Mouse (Mus musculus) liver, postnatal 0 days (tissue): ENCODE measurements at regions not wholly inside any gene's neighbourhood (a gene's known extent, or its start where the extent isn't known, plus 50 kb on each side); places are given as distances from the start of the nearest gene placed in this dataset.

Source experiments
- ATAC-seq: fragments of 200-750 bp; cut with Nextera tagmentation; 2 replicates; pipeline ENCODE4 v1.8.0; 2017; ENCODE audit warnings: mild to moderate bottlenecking, moderate library complexity
- DNase-seq: peaks from one replicate; pipeline ENCODE4 v3.0.0-alpha.2; 2016
- H3K27ac ChIP-seq: fragments of 300-500 bp; sonication (generic); 2 replicates; pipeline ENCODE4 v1.5.1; 2014; ENCODE audit warnings: antibody characterized with exemption, moderate library complexity, mild to moderate bottlenecking, low read depth
- H3K27me3 ChIP-seq: fragments of 300-500 bp; sonication (generic); 2 replicates; pipeline ENCODE4 v1.6.1; 2014; ENCODE audit warnings: low read length, control low read depth, mixed read lengths; ENCODE audit not compliant: insufficient read depth
- H3K36me3 ChIP-seq: fragments of 300-500 bp; sonication (generic); replicated peaks from 2 replicates; pipeline ENCODE4 v1.6.1; 2014; ENCODE audit warnings: mild to moderate bottlenecking, control low read depth, low read length, moderate library complexity, mixed read lengths; ENCODE audit not compliant: insufficient read depth
- H3K4me1 ChIP-seq: fragments of 300-500 bp; sonication (generic); 2 replicates; pipeline ENCODE4 v1.6.1; 2014; ENCODE audit warnings: antibody characterized with exemption, mild to moderate bottlenecking, control low read depth; ENCODE audit not compliant: insufficient read depth
- H3K4me2 ChIP-seq: fragments of 300-500 bp; sonication (generic); 2 replicates; pipeline ENCODE4 v1.6.1; 2014; ENCODE audit warnings: low read depth, mild to moderate bottlenecking, low read length, moderate library complexity, mixed read lengths
- H3K4me3 ChIP-seq: fragments of 300-500 bp; sonication (generic); 2 replicates; pipeline ENCODE4 v1.5.1; 2014; ENCODE audit warnings: low read depth, low read length
- H3K9ac ChIP-seq: fragments of 300-500 bp; sonication (generic); replicated peaks from 2 replicates; pipeline ENCODE4 v1.6.1; 2014; ENCODE audit warnings: mild to moderate bottlenecking, moderate library complexity
- H3K9me3 ChIP-seq: fragments of 300-500 bp; sonication (generic); 2 replicates; pipeline ENCODE4 v1.6.1; 2016; ENCODE audit warnings: mild to moderate bottlenecking, control low read depth, low read length, mixed read lengths
- CTCF ChIP-seq: sonication (generic); IDR thresholded peaks from 2 replicates; pipeline ENCODE4 v1.5.1; 2016; ENCODE audit warnings: antibody characterized with exemption, low read depth
- EP300 ChIP-seq: IDR thresholded peaks from 2 replicates; pipeline ENCODE4 v1.6.1; 2016; ENCODE audit warnings: antibody characterized with exemption, low read depth, mild to moderate bottlenecking
- WGBS: fragments of 180-500 bp; shearing (Covaris S2); extraction: QIAGEN DNeasy Blood & Tissue Kit; methylation state at CpG from one replicate; pipeline ENCODE4 v1.1.7; 2014; ENCODE audit not compliant: insufficient replicate concordance; 5-methylcytosine and 5-hydroxymethylcytosine counted together

GRCm38 (mm10) chr5:72225576-72226298 is 57.7 kb upstream of the Commd8 start:
- peaks cover 25% of the 10 kb centered on the region for H3K4me1 ChIP-seq
- H3K27me3 ChIP-seq = no peaks in the 10 kb centered on the region
- TF ChIP-seq CTCF (no peak), EP300 (peak; percentile 78; the same call in 1 of the 2 replicates)
- no peak for DNase-seq
- H3K9me3 ChIP-seq = no peaks in the 10 kb centered on the region
- WGBS = 63% methylated on average over 13 of the region's 13 CpGs
- H3K36me3 ChIP-seq = peaks cover 7% of the 10 kb centered on the region
- no peak overlapping the region for H3K9ac ChIP-seq
- peak overlapping the region; percentile 64 for H3K4me2 ChIP-seq
- ATAC-seq = peak; percentile 24; the same call in 1 of the 2 replicates
- peak overlapping the region; percentile 76; the same call in 1 of the 2 replicates for H3K27ac ChIP-seq
- H3K4me3 ChIP-seq = 0 out of 2 replicates have a peak overlapping the region, but pooled peaks have one; percentile 11

DNA sequence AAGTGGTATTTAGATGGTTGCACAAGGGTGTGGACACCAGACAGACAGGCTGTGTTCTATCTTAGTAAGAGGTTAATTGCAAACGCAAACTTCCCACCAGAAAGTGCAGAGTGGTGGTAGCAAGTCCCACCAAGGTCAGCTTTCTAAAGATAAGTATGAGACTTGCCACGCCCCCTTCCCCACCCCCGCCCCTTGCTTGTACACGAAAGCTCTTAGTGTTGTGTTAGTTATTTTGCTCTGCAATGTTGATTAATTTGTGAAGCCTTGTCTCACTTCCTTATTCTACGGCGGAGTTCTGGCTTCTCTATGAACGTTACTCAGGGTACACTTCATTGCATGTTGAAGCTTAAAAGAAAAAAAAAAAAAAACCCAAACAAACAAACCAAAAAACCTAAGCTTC is 57.1 kb upstream of the Commd8 start:
- Histone ChIP-seq H3K27ac (peak overlapping the region; percentile 76; the same call in 1 of the 2 replicates), H3K27me3 (no peaks in the 10 kb centered on the region), H3K4me3 (0 out of 2 replicates have a peak overlapping the region, but pooled peaks have one; percentile 11), H3K4me2 (peak overlapping the region; percentile 64), H3K9me3 (no peaks in the 10 kb centered on the region), H3K36me3 (peaks cover 7% of the 10 kb centered on the region), H3K4me1 (peaks cover 25% of the 10 kb centered on the region), H3K9ac (no peak overlapping the region)
- peak; percentile 60 for DNase-seq
- peak; percentile 46 for ATAC-seq
- 9% methylated on average over 7 of the region's 7 CpGs for WGBS
- no peak for TF ChIP-seq CTCF
- TF ChIP-seq EP300 = no peak

- ATAC-seq (peak; percentile 18), DNase-seq (peak; percentile 40)
- Histone ChIP-seq H3K9ac (no peak overlapping the region; the same call in 1 of the 2 replicates), H3K4me3 (0 out of 2 replicates have a peak overlapping the region, but pooled peaks have one; percentile 11), H3K36me3 (peaks cover 7% of the 10 kb centered on the region), H3K4me2 (peak overlapping the region; percentile 64), H3K27me3 (no peaks in the 10 kb centered on the region), H3K27ac (peak overlapping the region; percentile 76), H3K4me1 (peaks cover 26% of the 10 kb centered on the region), H3K9me3 (no peaks in the 10 kb centered on the region)
- TF ChIP-seq EP300 (no peak), CTCF (peak; percentile 22; the same call in 1 of the 2 replicates)
- WGBS = 26% methylated on average over 6 of the region's 6 CpGs
Measured at GRCm38 (mm10) chr5:72224551-72224966, 56.6 kb upstream of the Commd8 start.

- Histone ChIP-seq H3K36me3 (no peaks in the 10 kb centered on the region), H3K9me3 (no peaks in the 10 kb centered on the region), H3K27ac (peak overlapping the region; percentile 66; the same call in 1 of the 2 replicates), H3K4me1 (peaks cover 31% of the 10 kb centered on the region), H3K4me3 (no peak overlapping the region), H3K4me2 (no peak overlapping the region), H3K9ac (no peak overlapping the region), H3K27me3 (no peaks in the 10 kb centered on the region)
- ATAC-seq (peak; percentile 70), DNase-seq (no peak)
- TF ChIP-seq EP300 (peak; percentile 73), CTCF (no peak)
- WGBS = 57% methylated on average over 3 of the region's 3 CpGs
Measured at GRCm38 (mm10) chr5:72222902-72223301, 54.9 kb upstream of the Commd8 start.

DNA sequence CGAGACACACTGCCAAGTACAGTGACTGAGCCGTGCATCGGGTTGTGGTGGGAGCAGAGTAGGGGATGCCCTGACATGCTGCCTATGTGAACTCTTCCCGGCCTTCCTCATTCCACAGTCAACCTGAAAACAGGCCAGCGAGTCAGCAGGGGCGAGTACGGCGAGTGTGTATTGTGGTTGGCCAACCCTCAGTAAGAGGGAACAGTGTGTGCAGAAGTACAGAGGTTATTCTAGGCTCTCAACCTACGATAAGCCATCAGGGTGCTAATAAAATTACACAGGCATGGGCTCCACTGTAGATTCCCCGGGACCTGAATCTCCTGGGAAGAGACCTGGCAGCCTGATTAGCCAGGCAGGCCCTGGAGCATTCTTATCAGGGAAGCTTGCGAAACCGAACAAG is 51.7 kb upstream of the Commd8 start:
- no peaks in the 10 kb centered on the region for H3K9me3 ChIP-seq
- TF ChIP-seq EP300 = peak; percentile 51; the same call in 1 of the 2 replicates
- TF ChIP-seq CTCF = no peak
- peaks cover 23% of the 10 kb centered on the region for H3K4me1 ChIP-seq
- H3K4me2 ChIP-seq = no peak overlapping the region
- H3K4me3 ChIP-seq = no peak overlapping the region
- no peak overlapping the region for H3K9ac ChIP-seq
- H3K27me3 ChIP-seq = no peaks in the 10 kb centered on the region
- peak; percentile 85 for ATAC-seq
- DNase-seq = peak; percentile 62
- 72% methylated on average over 12 of the region's 12 CpGs for WGBS
- no peaks in the 10 kb centered on the region for H3K36me3 ChIP-seq
- H3K27ac ChIP-seq = peak overlapping the region; percentile 77

GRCm38 (mm10) chr5:72219248-72219647 is 51.3 kb upstream of the Commd8 start:
- TF ChIP-seq CTCF = no peak
- no peak for TF ChIP-seq EP300
- 66% methylated on average over 7 of the region's 7 CpGs for WGBS
- Histone ChIP-seq H3K27ac (peak overlapping the region; percentile 72), H3K4me3 (no peak overlapping the region), H3K9ac (no peak overlapping the region), H3K4me1 (peaks cover 18% of the 10 kb centered on the region), H3K36me3 (no peaks in the 10 kb centered on the region), H3K4me2 (no peak overlapping the region), H3K9me3 (no peaks in the 10 kb centered on the region), H3K27me3 (no peaks in the 10 kb centered on the region)
- DNase-seq (no peak), ATAC-seq (peak; percentile 60)
